Mouse (Mus musculus) c-Kit-positive CD71-positive TER-119-positive erythroid progenitor cells, embryonic 14.5 days (primary cell): ENCODE data around the gene Rad23b.

Source experiments
- DNase-seq: peaks from one replicate; pipeline ENCODE4 v3.0.0-alpha.2; 2013; ENCODE audit warnings: low spot score

Gene Rad23b

DNA sequence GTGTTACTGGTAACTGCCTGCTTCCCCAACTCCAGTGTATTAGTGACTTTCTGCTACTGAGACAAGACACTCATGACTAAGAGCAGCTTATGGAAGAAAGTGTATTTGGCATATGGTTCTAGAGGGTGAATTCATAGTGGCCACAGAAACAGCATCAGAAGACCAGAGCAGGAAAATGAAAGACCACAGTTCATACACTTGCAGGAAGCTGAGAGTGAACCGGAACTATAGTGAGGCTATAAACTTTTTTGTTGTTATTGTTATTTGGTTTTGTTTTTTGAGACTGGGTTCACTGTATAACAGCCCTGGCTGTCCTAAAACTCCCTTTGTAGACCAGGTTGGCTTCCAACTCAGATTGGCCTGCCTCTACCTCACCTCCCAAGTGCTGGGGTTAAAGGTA, 6.0 kb downstream of the Rad23b start:
- DNase-seq, result no peak

DNA sequence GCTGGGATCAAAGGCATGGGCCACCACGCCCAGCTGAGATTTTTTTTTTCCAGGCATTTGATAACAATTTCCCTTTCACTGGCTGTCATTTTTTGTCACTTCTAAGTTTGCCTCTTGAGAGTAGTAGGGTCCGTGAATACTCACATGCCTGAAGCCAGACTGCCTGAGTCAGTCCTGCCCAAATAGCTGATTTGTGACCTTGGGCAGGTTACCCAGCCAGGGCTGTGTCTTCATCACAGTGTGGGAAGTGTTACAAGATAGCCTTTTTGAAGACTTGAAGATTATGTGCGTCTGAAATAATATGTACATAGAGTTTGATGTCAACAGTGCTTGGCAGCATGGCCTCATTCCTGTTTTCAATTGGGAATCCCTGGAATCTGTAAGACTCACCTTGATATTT, 6.9 kb downstream of the Rad23b start:
- DNase-seq, result no peak

DNA sequence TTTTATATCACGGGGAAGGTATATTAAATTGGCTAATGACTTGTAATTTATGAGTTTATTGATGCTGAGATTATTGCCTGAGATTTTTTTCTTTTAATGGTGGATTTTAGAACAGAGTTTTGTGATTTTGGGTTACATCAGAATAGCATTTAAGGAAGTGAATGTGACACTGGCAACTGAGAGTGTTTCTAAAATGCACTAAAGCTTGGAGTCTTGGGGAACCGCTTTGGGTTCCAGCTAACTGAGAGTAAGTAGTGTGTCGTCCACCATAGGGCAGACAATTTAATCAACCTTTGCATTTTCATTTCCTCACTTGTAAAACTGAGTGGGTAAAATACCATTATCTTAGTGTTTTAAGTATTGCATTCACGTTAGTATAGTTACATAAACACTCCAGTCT, 14.0 kb downstream of the Rad23b start:
- DNase-seq, result no peak

DNA sequence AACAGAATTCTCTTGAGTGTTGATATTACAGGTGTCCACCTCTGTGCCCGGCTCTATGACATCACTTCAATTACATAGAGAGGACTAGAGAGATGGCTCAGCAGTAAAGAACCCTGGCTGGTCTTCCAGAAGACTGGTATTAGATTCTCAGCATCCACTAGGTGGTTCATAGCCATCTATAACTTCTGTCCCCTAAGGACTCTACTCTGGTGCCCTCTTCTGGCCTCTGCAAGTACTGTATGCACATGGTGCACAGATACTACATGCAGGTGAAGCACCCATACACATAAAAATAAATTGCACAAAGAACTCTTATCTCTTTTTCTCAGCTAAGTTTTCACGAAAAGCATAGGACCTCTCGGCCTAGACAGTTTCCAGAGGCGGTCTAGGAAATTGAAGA, 14.5 kb downstream of the Rad23b start:
- peak; percentile 51 for DNase-seq

DNA sequence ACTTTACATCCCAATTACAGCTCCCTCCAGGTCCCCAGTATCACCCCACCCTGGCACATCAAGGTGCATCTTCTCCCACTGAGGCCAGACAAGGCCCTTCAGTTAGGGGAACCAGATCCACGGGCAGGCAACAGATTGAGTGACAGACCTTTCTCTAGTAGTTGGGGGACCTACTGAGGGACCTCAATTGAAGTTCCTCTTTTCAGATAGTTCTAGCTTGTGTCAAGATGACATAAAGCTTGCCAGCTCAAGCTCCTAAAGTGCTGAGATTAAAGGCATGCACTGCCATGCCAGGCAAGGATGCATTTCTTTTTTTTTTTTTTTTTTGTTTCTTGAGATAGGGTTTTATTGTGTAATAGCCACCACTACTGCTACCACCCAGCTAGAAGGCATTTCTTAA, 16.2 kb downstream of the Rad23b start:
- DNase-seq, result no peak

DNA sequence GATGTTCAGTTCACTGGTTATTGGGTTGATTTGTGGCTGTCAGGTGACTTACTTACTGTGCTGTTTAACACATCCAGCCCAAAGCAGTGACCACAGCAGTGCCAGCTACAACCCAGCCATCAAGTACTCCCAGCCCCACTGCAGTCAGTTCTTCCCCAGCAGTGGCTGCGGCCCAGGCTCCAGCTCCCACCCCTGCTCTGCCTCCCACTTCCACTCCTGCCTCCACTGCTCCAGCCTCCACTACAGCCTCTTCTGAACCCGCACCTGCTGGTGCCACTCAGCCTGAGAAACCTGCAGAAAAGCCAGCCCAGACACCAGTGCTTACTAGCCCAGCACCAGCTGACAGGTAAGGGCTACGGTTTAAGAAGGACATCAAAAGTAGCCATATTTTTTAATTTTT, 20.3 kb downstream of the Rad23b start:
- DNase-seq, result no peak

DNA sequence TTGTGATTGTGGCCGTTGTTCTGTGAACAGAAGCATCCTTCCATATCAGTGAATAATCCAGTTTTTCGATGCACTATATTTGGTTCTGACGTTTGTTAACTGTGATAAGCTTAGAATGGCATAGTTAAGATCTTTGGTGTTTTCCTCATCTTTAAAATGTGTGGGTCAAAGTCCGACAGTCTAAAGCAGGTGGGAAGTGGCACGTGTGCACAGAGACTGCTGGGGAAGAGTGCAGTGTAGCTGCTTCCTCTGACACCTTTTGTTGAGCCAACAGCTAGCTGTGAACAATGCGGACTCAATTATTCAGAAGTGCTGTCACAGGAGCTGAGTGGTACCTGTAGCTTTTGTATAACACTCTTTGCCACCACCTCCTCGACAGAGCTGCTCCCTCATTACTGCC, 21.5 kb downstream of the Rad23b start:
- DNase-seq, result no peak

DNA sequence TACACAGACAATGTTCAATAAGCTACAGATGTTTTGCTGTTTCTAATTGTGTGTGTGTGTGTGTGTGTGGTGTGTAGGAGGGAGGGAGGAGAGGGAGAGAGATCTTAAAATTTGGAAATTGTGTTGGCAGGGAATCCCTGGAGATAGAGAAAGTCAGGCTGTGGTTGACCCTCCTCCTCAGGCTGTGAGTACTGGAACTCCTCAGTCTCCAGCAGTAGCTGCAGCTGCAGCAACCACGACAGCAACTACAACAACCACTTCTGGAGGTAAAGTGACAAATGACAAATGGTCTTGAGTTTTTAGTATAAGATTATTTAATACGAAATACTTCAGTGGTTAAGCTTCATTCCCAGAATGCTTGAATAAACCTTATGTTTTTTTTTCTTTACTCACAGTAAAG, 32.5 kb downstream of the Rad23b start:
- no peak for DNase-seq

DNA sequence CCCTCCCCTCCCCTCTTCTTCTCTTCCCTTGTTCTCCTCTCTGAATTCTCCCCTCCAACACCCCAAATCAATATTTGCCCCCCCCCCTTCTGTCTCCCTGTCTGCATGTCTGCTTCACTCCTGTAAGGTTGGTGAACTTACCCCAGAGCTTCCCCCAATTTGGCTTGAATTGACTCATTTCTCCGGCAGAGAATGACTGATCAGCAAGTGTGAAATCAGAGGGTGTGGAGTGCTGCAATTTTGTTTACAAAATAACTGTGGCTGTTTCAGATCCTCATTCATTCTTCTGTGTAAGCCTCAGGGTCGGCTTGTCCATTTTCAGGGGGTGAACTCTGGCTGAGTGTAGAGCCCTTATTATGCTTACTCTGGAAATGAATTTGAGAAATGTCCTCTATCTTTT, 36.9 kb downstream of the Rad23b start:
- DNase-seq, result no peak

DNA sequence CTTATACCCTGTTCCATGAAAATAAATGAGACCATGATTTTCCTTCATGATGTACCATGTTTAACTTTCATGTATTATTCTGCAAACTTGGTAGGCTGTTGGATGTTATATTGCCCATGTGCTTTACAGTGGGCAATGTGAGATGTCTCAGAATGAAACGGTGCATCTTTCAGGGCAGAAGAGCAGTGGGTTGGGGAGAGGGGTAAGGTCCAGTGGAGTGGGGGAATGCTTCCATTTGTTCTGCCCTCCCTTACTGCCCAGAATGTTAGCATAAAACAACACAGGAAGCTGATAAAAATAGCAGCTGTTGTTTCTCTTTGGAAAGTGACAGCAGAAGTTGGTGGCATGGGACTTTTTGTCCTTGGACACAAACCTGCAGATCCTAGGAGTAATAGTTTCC, 41.6 kb downstream of the Rad23b start:
- DNase-seq, result no peak

DNA sequence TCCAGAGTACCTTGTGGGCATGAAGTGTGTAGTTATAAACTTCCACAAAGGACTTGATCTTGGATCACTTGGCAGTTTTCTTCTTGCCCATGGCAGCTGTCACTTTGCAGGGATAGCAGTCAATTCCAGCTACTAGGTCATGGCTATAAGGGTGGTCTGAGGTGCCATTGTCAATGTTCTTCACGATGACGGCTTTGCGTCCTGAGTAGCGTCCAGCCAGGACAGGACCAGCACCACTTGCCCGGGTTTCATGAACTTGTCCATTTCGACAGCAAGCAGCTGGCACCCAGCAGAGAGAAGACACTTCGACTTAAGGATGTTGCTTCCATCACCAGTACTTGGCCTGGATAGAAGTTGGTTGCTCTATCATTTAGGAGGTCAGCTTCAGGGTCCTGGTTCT, 42.6 kb downstream of the Rad23b start:
- DNase-seq, result no peak

DNA sequence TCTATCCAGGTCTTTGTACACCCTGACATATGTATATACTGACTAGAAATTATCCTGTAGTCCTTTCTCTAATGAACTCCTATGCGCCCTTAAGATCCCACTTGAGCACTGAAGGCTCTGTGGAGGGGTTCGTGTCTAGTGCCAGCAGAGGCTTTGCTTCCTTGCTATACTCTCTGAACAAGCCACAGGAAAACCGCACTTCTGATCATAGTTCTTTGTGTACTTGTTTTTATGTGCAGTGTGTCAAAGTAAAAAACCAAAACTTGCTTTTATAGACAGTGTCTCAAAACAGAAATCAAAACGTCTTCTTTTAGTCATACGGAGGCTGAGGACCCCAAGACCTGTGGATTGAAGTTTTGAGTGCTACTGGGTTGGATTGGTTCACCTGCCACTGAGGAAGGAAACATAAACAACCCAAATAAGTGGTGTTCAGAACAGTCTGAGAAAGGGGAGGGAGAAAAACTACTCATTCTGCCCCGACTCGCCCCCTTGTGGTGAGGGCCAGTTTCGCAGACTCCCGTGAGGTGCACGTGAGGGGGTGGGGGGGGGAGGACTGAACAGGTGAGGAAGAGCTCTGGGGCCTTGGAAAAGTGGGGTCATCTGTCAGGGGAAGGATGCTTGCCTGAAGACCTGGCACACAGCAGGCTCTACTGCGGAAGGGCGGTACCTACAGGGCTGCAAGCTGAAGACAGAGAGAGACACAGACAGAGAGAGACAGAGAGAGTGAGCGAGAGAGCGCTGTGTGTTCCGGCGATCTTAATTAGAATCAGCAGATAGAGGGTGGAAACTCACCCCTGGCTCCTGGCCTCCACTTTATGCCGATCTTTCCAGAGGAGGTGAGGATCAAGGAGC, 48.3 kb downstream of the Rad23b start:
- DNase-seq, result peak; percentile 7

DNA sequence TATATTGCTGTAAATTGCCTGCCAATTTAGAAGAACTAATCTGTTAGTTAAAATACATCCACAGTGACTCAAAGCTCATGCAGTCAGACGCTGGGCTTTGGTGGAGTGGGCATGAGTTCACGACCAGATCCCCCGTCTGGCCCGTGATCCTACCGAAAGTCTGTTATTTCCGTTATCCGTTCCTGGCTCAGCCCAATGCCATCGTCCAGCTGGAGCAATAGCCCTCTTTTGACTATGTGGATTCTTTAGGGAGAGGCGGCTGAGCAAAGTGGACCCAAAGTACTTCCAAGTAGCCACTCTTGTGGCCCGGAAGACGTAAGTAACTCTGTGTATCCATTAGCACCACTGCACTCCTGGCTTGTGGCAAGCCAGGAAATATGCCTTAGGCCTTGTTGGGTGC, 49.1 kb downstream of the Rad23b start:
- DNase-seq, result no peak

DNA sequence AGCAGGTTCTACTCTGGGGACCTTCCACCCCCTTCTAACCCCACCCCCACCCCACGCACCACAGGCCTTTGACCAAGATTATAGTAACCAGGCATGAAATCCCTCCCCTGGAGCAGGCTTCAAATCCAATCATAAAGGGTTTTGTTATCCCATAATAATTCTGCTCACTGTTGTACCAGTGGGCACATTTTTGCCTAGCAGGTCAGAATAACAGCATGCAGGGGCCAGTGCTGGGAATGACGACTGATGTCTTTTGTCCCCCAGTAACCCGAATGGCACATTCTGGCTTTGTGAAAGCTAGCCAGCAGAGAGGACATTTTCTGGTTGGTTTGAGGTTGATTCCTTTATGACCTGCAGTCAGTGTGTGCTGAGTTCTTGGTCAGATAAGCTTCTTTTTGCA, 55.5 kb downstream of the Rad23b start:
- no peak for DNase-seq

DNA sequence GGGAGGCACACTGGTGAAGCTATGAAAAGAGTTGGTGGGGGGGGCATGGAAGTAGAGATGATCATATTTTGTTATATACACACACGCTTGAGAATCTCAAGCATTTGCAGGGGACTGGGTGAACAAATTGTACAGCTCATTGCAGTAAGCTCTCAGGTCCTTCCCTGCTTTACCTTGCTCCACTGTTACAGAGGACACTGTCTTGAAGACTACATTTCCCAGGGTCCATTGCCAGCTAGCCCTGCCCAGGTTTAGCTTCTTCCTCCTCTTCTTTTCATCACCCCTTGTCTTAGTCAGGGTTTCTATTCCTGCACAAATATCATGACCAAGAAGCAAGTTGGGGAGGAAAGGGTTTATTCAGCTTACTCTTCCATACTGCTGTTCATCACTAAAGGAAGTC, 56.7 kb downstream of the Rad23b start:
- DNase-seq, result no peak

DNA sequence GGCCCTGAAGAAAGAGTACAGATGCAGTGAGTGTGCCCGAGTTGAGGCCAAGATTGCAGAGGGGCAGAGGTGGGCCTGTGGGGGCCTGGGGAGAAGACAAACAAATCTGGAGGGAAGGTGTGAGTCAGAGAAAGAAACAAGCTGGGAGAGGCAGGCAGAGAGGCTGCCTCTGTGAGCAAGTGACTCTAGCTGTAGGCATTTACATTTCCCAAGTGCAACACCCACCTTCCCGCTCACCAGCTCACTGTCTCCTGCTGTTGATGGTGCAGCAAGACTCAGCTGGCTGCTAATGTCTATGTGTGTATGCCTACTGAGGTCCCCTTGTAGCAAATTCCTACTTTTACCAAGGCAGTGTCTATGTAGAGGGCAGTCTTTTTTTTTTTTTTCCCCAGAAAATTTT, 58.2 kb downstream of the Rad23b start:
- no peak for DNase-seq

DNA sequence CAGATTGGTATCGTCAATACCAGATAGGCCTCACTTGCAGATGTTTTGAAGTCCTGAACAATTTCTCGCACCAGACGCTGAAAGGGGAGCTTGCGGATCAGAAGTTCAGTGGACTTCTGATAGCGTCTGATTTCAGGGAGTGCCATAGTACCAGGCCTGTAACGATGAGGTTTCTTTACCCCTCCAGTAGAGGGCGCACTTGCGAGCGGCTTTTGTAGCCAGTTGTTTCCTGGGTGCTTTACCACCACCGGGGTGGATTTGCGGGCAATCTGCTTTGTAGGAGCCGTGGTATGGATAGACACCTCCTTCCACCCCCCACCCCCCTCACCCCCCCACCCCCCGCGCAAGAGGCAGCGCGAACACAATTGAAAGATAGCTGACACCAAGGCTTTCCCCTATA, 59.2 kb downstream of the Rad23b start:
- DNase-seq, result no peak

DNA sequence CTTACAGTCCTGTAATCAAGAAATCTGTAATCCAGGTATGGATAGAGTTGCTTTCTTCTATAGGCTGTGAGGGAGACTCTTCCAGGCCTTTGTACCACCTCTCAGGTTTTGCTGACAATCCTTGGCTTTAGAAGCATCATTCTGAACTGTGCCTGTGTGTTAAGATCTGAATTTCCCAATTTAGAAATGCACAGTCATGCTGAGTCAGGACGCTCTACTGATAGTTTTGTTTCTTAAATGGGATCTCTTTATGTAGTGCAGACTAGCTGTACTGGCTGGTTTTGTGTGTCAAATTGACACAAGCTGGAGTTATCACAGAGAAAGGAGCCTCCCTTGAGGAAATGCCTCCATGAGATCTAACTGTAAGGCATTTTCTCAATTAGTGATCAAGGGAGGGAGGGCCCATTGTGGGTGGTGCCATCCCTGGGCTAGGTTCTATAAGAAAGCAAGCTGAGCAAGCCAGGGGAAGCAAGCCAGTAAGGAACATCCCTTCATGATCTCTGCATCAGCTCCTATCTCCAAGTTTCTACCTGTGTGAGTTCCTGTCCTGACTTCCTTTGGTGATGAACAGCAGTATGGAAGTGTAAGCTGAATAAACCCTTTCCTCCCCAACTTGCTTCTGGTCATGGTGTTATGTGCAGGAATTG, 59.9 kb downstream of the Rad23b start:
- peak; percentile 49 for DNase-seq

DNA sequence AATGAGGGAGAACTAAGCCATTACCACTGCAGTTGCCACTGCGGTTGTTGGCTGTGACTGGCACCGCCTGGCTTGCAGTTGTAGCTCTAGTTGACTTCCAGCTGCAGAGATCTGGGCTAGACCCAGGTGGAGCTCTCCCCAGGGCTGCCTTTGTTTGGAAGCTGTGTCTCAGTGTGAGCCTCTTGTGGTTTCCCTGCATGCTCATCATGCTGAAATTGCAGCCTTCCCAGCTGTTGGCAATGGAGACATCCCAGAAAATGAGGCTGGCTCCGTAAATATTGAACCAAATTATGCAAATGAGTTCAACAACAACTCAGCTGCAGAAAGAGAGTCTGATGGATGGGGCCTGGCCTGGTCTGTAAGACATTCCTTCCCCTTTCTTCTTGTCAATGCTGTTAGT, 66.0 kb downstream of the Rad23b start:
- DNase-seq, result no peak

DNA sequence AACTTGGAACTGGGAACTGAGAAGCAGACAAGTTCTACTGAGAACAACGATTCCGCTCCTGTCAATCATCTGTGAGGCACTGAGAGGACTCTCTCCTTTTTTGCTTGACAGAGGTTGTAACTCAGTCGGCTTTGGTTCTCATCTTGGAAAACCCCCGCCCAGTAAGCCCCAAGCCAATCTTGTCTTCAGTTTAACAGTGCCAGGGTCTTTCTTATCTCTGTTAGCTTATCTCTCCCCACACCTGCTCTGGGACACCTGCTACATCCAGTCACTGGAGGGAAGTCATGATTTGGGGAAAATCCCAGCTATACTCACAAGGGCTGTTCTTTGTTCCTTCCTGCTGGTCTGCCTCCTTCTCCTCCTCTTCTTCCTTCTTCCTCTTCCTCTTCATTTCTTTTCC, 76.4 kb downstream of the Rad23b start:
- no peak for DNase-seq
